Mouse (Mus musculus) MEL (cell line): Measurements from ENCODE around the gene Itpr2.

Experiments
- CTCF ChIP-seq, 3 experiments: IDR thresholded peaks in 2 of 3; conservative IDR thresholded peaks in 1 of 3; 2 replicates each; pipeline ENCODE4 v1.5.1; 2011 to 2012; ENCODE audit warnings: low read length in 3 of 3, low read depth in 2 of 3, mild to moderate bottlenecking in 2 of 3, improper control_type of control experiment in 1 of 3, inconsistent platforms in 1 of 3, mixed read lengths in 1 of 3, moderate library complexity in 1 of 3; ENCODE audit not compliant: control insufficient read depth in 1 of 3, insufficient read depth in 1 of 3, poor library complexity in 1 of 3, severe bottlenecking in 1 of 3
- GATA1 ChIP-seq: IDR thresholded peaks from 2 replicates; pipeline ENCODE4 v1.6.1; 2011; ENCODE audit warnings: low read depth, low read length, improper control_type of control experiment
- POLR2A ChIP-seq, 2 experiments: IDR thresholded peaks; 2 replicates each; pipeline ENCODE4 v1.6.1; 2011 to 2012; ENCODE audit warnings: low read length in 2 of 2, mild to moderate bottlenecking in 2 of 2, control low read depth in 1 of 2, improper control_type of control experiment in 1 of 2, low read depth in 1 of 2, moderate library complexity in 1 of 2; ENCODE audit not compliant: control insufficient read depth in 1 of 2, insufficient read depth in 1 of 2, poor library complexity in 1 of 2

- TF ChIP-seq GATA1 = no peak
- no peak for TF ChIP-seq CTCF (IDR thresholded peaks at IDR 0.05 in 2 of 3, conservative IDR thresholded peaks at IDR 0.05 in 1 of 3; ENCODE audit: control insufficient read depth in 1 of 3, insufficient read depth in 1 of 3, low read depth in 2 of 3, low read length in 3 of 3, poor library complexity in 1 of 3, severe bottlenecking in 1 of 3)
- TF ChIP-seq POLR2A (IDR thresholded peaks at IDR 0.05; ENCODE audit: control insufficient read depth in 1 of 2, insufficient read depth in 1 of 2, low read depth in 1 of 2, low read length in 2 of 2, poor library complexity in 1 of 2) = no peak
Measured at GRCm38 (mm10) chr6:146452474-146452873, 49.5 kb downstream of the Itpr2 start.
